Mouse (Mus musculus) forebrain, embryonic 14.5 days (tissue): ENCODE data around the gene Ankrd65. TPM values are rescaled to one million over a fixed set of nuclear protein-coding genes. Genes with fewer than 3 reads are reported as not detected.
"Not testable (repeated sequence)": the region's sequence is repeated elsewhere in the genome, so short reads cannot be mapped to it uniquely, and the experiment has no call there.

Experiments used
- ATAC-seq: fragments of 200-750 bp; cut with Nextera tagmentation; 2 replicates; pipeline ENCODE4 v1.8.0; 2017; ENCODE audit warnings: mild to moderate bottlenecking, moderate library complexity
- DNase-seq: peaks from one replicate; pipeline ENCODE4 v3.0.0-alpha.2; 2015; ENCODE audit warnings: low spot score
- H3K27ac ChIP-seq: fragments of 300-500 bp; sonication (generic); 2 replicates; pipeline ENCODE4 v1.5.1; 2014; ENCODE audit warnings: low read depth, mild to moderate bottlenecking, control low read depth, low read length, moderate library complexity
- H3K27me3 ChIP-seq: fragments of 300-500 bp; sonication (generic); replicated peaks from 2 replicates; pipeline ENCODE4 v1.6.1; 2014; ENCODE audit warnings: low read length, control low read depth, mixed read lengths; ENCODE audit not compliant: control insufficient read depth, insufficient read depth
- H3K36me3 ChIP-seq: fragments of 300-500 bp; sonication (generic); 2 replicates; pipeline ENCODE4 v1.6.1; 2014; ENCODE audit warnings: low read length, control low read depth; ENCODE audit not compliant: control insufficient read depth, insufficient read depth
- H3K4me1 ChIP-seq: fragments of 300-500 bp; sonication (generic); 2 replicates; pipeline ENCODE4 v1.6.1; 2014; ENCODE audit warnings: antibody characterized with exemption, low read length, control low read depth; ENCODE audit not compliant: control insufficient read depth, insufficient read depth
- H3K4me2 ChIP-seq: fragments of 300-500 bp; sonication (generic); 2 replicates; pipeline ENCODE4 v1.6.1; 2014; ENCODE audit warnings: mild to moderate bottlenecking, control low read depth, low read length
- H3K4me3 ChIP-seq: fragments of 300-500 bp; sonication (generic); 2 replicates; pipeline ENCODE4 v1.5.1; 2014; ENCODE audit warnings: low read depth, low read length, control low read depth
- H3K9ac ChIP-seq: fragments of 300-500 bp; sonication (generic); 2 replicates; pipeline ENCODE4 v1.6.1; 2014; ENCODE audit warnings: mild to moderate bottlenecking, low read length, control low read depth, moderate library complexity
- H3K9me3 ChIP-seq: fragments of 300-500 bp; sonication (generic); replicated peaks from 2 replicates; pipeline ENCODE4 v1.6.1; 2016; ENCODE audit warnings: low read length, control low read depth, mixed read lengths; ENCODE audit not compliant: control insufficient read depth
- WGBS: fragments of 180-500 bp; shearing (Covaris S2); extraction: QIAGEN DNeasy Blood & Tissue Kit; methylation state at CpG from one replicate; pipeline ENCODE4 v1.1.7; 2014; 5-methylcytosine and 5-hydroxymethylcytosine counted together
- polyA plus RNA-seq: library from polyadenylated mRNA; unstranded; fragments of >200 nt; fragmentation: Nextera tagmentation; extraction: Ambion mirVana; gene quantifications from 2 replicates; pipeline ENCODE4 v1.2.1, GENCODE M21; 2014

The Ankrd65 gene
- not detected in 2 replicates for polyA plus RNA-seq

DNA sequence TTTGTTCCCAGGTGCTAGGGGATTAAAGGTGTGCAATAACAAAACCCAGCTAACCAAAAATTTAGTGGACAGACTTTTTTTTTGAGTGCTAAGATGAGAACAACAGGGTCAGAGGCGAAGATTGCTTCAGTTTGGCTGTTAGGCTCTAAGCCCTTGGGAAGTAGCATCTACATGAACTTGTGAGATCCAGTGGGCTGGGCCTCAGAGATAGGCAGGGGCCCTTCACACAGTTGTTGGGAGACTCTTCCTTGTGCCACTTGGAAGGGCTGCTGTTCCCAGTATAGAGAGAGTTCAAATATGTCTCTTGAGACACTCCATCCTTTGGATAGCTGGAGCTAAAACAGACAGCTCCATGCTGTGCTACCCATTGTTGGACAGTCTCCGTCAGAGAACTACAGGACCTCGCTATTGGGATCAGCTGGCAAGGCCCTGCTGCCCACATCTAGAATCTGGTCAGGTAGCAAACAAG, at the start of gene Ankrd65:
Gene Ankrd65, plus strand, starts transcription at position 419 of the 469 bp plus-strand sequence.
- DNase-seq (no peak), ATAC-seq (no peak)
- no peak within 1 kb of the TSS for H3K9ac ChIP-seq
- no peaks in the 10 kb centered on the region for H3K27me3 ChIP-seq
- no peaks in the 10 kb centered on the region for H3K36me3 ChIP-seq
- H3K4me2 ChIP-seq = no peak within 1 kb of the TSS
- no peaks in the 10 kb centered on the region for H3K4me1 ChIP-seq
- no peak within 1 kb of the TSS for H3K4me3 ChIP-seq
- WGBS = 68% methylated on average over 3 of the region's 3 CpGs
- no peaks in the 10 kb centered on the region for H3K9me3 ChIP-seq
- H3K27ac ChIP-seq = no peak within 1 kb of the TSS

DNA sequence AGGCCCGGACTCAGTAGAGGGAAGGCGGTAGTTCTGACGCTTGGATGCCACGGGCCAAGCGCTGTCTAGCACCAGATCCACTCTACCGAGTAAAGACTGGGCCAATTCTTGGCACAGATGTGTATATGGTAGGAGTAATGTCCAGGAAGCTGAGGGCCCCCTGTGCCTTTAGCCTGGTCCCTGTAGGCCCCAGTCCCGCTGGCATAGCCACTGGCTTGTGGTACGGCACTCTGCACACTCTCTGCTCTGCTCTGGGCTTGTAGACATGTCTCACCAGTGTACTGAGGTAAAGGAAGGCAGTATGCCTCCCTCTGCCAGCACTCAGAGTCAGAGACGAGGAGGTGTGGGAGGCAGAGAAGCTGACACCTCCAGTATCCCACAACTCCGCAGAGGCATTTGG, 49.6 kb upstream of the Ankrd65 start:
- H3K4me2 ChIP-seq, H3K9ac ChIP-seq, DNase-seq, ATAC-seq, H3K9me3 ChIP-seq, H3K27me3 ChIP-seq, H3K4me1 ChIP-seq, H3K27ac ChIP-seq, H3K4me3 ChIP-seq: not testable (repeated sequence)
- peaks cover 73% of the 10 kb centered on the region for H3K36me3 ChIP-seq
- 95% methylated on average over 10 of the region's 10 CpGs for WGBS

DNA sequence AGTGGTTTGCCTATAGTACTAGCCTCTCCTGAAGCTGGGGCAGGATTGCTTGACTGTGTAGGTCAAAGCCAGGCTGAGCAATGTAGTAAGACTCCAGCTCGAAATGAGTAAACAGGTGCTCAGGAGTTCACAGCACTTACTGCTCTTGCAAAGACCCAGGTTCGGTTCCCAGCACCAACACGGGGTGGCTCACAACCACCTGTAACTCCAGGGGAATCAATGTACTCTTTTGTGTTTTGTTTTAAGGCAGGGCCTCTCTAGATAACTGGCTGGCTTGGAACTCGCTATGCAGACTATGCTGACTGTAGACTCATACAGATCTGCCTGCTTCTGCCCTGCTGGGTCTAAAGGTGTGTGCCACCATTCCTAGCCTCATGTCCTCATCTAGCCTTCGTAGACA, 47.6 kb upstream of the Ankrd65 start:
- Histone ChIP-seq H3K27me3 (no peaks in the 10 kb centered on the region), H3K4me3 (no peak overlapping the region), H3K4me2 (no peak overlapping the region), H3K9me3 (no peaks in the 10 kb centered on the region), H3K27ac (no peak overlapping the region), H3K9ac (no peak overlapping the region), H3K4me1 (no peaks in the 10 kb centered on the region), H3K36me3 (peaks cover 86% of the 10 kb centered on the region)
- no peak for DNase-seq
- no peak for ATAC-seq
- WGBS = 95% methylated on average over 5 of the region's 5 CpGs

DNA sequence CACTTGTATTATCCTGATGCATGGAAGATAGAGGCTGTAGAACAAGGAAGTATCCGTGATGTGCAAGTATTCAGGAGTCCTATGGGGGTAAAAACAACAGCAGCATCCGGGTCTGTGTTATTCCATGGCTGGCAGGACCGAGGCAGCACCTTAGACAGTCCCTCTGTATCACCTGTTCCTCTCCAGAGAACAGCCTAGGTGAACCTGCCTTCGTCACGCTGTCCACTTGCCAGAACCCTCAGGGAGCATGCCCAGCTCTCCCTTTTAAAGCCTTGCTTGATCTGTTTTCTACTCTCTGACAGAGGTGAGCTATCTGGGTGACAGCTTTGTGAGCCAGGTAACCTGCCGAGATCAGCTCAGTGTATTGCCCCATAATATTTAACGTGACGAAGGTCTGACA, 45.8 kb upstream of the Ankrd65 start:
- Histone ChIP-seq H3K9me3 (no peaks in the 10 kb centered on the region), H3K27ac (no peak overlapping the region)

DNA sequence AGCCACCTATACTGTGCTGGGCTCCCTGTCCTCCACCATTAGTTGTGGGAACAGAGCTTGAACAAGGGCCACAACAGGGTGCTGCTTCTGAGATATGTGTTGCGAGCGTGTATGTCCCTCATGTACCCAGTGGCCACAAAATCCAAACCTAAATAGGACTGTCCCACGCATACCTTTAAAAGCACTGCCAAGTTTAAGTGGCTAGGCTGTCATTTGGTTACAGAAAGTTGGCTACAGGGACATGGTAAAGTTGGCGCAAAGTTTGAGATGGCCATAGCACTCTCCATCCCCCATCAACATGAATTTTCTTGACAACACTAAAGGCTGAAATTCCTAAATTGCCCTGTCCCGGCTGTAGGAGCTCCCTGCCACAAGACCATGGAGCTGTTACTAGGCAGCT, 45.1 kb upstream of the Ankrd65 start:
- Histone ChIP-seq H3K4me3 (no peak overlapping the region), H3K27ac (no peak overlapping the region), H3K36me3 (peaks cover 95% of the 10 kb centered on the region), H3K4me1 (no peaks in the 10 kb centered on the region), H3K4me2 (no peak overlapping the region), H3K9ac (no peak overlapping the region), H3K27me3 (no peaks in the 10 kb centered on the region), H3K9me3 (no peaks in the 10 kb centered on the region)
- ATAC-seq (no peak), DNase-seq (no peak)
- 93% methylated on average over 5 of the region's 5 CpGs for WGBS

More for the DNA sequence above, 45.8 kb upstream of the Ankrd65 start:
- Histone ChIP-seq H3K4me2 (no peak overlapping the region), H3K27me3 (no peaks in the 10 kb centered on the region), H3K4me3 (no peak overlapping the region), H3K9ac (no peak overlapping the region), H3K36me3 (peaks cover 95% of the 10 kb centered on the region), H3K4me1 (no peaks in the 10 kb centered on the region)
- ATAC-seq (no peak), DNase-seq (no peak)
- WGBS = 90% methylated on average over 8 of the region's 8 CpGs

DNA sequence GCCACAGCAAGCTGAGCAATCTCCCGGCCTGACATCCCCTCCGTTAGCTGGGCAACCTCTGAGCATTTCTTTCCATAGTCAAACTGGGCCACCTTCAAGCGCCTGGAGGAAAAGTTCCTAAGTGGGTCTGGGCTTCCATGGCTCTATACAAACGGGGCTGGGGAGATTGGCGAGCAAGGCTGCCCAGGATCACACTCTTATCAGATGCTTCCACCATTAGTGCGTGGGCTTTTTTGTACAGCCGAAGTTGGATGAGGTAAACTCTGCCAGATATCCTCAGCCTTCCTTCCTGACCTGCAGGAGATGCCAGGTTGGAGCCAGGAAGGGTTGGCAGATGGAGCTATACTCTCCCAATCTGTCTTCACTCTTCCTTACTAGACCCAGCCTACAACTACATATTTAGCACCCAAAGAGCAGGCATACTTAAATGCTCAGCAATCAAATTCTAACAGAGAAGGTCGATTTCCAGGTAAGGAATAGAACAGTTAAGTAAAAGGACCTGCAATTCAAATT, 44.1 kb upstream of the Ankrd65 start:
- no peak for ATAC-seq
- no peaks in the 10 kb centered on the region for H3K9me3 ChIP-seq
- H3K9ac ChIP-seq = no peak overlapping the region

DNA sequence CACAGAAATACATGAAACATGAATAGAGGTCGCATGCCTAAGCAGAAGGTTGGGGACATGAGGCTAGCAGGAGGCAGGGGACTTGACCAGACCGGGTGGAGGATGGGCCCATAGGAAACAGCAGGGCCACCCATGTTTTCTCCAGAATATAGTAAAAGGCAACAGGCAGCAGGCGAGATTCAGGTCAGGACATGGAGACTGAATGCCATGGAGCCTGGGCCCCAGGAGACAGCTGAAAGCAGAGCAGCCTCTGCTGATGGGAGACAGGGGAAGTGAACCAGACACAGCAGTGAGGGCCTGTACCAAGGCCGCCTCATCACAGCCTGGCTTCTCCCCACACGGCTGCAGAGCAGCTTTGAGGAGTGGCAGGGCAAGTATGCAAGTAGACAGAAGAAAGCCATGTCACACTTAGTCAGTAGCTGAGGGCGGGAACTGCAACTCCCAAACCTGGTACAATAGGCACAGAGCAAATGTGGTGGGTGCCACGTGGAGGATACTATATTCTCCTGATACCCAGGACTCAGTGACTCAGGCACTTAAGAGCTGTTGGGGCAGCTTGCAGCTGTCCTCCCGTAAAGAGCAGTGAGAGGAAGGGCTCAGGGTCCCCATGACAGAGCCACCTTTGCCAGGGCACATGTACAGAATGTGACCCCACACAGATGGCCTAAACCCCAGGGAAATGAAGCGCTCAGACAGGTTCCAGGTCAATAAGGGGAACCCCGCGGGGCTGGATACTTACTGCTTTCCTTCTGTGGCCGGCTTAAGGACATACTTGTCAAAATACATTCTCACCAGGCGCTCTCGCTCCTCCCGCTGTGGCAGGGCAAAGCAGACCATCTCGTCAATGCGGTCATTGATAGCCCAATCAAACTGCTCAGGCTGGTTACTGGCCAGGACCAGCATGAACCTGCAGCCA, 43.4 kb upstream of the Ankrd65 start:
- peaks cover 95% of the 10 kb centered on the region for H3K36me3 ChIP-seq
- H3K4me2 ChIP-seq = no peak overlapping the region
- no peaks in the 10 kb centered on the region for H3K4me1 ChIP-seq
- WGBS = 88% methylated on average over 17 of the region's 17 CpGs
- no peak overlapping the region for H3K27ac ChIP-seq
- no peak overlapping the region for H3K9ac ChIP-seq
- H3K4me3 ChIP-seq = no peak overlapping the region
- DNase-seq (no peak), ATAC-seq (no peak)
- H3K9me3 ChIP-seq = no peaks in the 10 kb centered on the region
- H3K27me3 ChIP-seq = no peaks in the 10 kb centered on the region

More for the DNA sequence above, 44.1 kb upstream of the Ankrd65 start:
- Histone ChIP-seq H3K36me3 (peaks cover 95% of the 10 kb centered on the region), H3K4me3 (no peak overlapping the region), H3K27me3 (no peaks in the 10 kb centered on the region), H3K27ac (no peak overlapping the region), H3K4me1 (no peaks in the 10 kb centered on the region), H3K4me2 (no peak overlapping the region)
- DNase-seq = no peak
- 89% methylated on average over 8 of the region's 8 CpGs for WGBS

DNA sequence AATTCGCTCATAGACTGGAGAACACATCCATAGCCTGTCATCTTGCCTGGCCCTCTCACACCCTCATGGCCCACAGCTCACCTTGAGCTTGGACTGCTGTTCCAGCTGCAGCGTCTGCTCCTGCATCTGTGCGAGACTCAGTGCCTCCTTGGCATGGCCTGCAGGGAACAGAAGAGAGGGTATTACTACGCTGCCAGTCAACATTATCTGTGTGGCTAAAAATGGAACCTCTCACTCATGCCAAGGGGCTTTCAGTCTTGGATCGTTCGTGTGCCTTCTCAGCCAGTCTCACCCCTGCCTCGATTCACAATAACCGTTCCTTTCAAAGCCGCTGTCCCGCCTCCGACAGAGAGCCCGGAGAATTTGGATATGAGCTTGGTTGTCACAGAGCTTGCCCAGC, 33.2 kb upstream of the Ankrd65 start:
- no peak overlapping the region for H3K9ac ChIP-seq
- H3K27ac ChIP-seq = no peak overlapping the region
- DNase-seq (no peak), ATAC-seq (no peak)
- no peaks in the 10 kb centered on the region for H3K9me3 ChIP-seq
- H3K36me3 ChIP-seq = peaks cover 51% of the 10 kb centered on the region
- H3K4me3 ChIP-seq = no peak overlapping the region
- peaks cover 16% of the 10 kb centered on the region for H3K4me1 ChIP-seq
- WGBS = 87% methylated on average over 12 of the region's 12 CpGs
- H3K4me2 ChIP-seq = no peak overlapping the region
- H3K27me3 ChIP-seq = no peaks in the 10 kb centered on the region
